Mouse (Mus musculus) cortical plate, adult 2 months (tissue): ENCODE results near the gene Txndc12.

ENCODE experiments used
- CTCF ChIP-seq: fragments of 200-500 bp; IDR thresholded peaks from 2 replicates; pipeline ENCODE4 v1.5.1; 2011; ENCODE audit warnings: mild to moderate bottlenecking, control low read depth, low read length; ENCODE audit not compliant: insufficient read depth; ENCODE audit errors: extremely low read depth
- POLR2A ChIP-seq: fragments of 200-500 bp; IDR thresholded peaks from 2 replicates; pipeline ENCODE4 v1.6.1; 2011; ENCODE audit warnings: mild to moderate bottlenecking, low read length, control low read depth; ENCODE audit not compliant: insufficient read depth; ENCODE audit errors: extremely low read depth

- no peak for TF ChIP-seq POLR2A
- peak; percentile 71 for TF ChIP-seq CTCF
These were observed 36.1 kb upstream of the Txndc12 start for GRCm38 (mm10) chr4:108798083-108798830.
